Mouse (Mus musculus): Measurements from ENCODE around the gene Gm10277.

DNA sequence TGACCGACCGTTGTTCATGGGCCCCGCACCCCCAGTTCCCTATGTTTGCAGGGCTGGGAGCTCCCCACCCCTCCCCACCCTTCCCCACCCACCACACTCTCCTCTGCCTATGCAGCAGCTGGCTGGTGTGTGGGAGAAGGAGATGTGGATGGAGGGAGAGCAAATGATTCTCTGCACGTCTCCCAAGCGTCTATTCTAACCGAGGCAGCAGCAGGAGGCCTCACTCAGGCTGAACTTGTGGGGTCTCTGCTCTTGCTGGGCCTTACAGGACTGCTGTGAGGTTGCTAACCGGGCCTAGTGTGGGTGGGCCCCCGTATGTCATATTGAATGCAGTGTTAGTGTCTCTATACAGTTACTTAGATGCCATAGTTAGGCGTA lies 12.9 kb upstream of the Gm10277 start:
- TF ChIP-seq GATA1 (IDR thresholded peaks at IDR 0.05; ENCODE audit: low read length): no peak
- no peak for TF ChIP-seq TAL1 (IDR thresholded peaks at IDR 0.05; ENCODE audit: low read length)

All from erythroblast, embryonic 14.5 days (primary cell).